Mouse (Mus musculus) neural tube, embryonic 10.5 days (tissue): Measurements from ENCODE around the gene Swsap1.

Experiments
- DNase-seq: peaks from one replicate; pipeline ENCODE4 v3.0.0-alpha.2; 2017; ENCODE audit warnings: low spot score; ENCODE audit errors: extremely low spot score

Swsap1 gene

DNA sequence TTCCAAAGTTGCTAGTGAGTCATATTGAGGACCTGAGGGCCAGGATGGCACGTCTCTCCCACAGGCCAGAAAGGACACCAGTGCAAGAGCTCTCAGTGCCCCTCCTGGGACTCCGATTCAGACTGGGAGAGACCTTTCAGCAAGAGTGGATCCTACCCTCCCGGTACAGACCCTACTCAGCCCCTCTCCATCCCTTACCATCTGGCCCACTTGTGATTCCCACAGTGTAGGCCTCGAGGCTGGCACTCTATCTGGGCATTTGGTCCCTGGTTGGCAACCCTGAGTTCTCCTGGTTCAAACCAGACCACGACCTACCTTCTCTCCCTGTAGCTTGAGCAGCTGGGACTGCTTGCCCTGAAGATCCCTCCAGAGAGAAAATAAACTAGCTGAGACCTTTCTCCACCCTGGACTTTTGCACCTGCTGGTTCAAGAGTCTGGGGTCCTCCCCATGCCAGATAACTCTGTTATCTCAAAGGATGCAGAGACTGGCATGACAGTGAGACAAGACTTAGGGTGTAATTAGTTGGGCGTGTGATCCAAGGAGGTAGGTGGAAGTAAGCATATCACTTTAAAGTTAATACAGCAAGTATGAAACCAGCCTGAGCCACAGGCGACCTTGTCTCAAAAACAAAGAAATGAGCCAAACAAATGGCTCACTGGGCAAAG, 20.0 kb upstream of the Swsap1 start:
- no peak for DNase-seq

DNA sequence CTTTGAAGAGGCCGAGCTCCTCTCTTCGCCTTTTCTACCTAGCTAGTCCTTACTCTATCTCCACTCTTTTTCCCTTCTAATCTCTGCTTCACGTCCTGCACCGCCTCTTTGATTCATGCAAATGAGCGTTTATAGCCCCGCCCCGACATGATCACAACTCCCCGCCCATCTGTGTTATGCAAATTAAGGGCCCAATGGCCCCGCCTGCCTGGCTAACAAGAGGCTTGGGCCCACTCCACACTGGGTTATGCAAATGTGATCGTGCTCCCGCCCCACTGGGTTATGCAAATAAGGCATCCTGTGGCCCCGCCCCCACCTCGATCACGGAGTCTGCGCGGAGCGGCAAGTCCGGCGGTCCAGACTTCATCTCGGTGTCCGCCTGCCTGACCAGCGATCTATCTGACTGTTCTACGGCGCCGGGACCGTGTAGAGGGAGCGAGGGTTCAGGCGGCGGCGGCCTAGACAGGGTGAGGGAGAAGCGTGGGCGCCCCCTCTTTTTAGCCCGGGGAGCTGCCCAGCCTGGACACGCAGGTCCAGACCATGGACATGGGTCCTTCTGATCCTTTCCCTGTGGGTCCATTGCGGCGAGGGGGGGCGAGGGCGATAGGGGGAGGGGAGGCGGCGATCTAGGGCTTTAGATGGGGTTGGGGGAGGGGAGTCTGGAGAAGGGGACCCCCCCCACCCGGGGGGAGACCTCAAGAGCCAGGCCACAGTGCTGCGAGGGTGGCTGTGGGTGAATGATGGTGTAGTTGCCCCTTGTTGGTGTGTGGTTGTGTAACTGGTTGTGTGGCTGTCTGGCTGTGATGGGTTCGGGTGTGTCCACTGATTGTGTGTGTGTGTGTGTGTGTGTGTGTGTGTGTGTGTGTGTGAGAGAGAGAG, 18.6 kb upstream of the Swsap1 start, which contains the start of gene Plppr2:
Plppr2 (plus strand) TSS at position 342 of the 879 bp plus-strand sequence.
- DNase-seq: peak; percentile 96

GRCm38 (mm10) chr9:21937711-21938175, 17.8 kb upstream of the Swsap1 start:
- DNase-seq: no peak

- DNase-seq: no peak
These were observed 17.2 kb upstream of the Swsap1 start for GRCm38 (mm10) chr9:21938234-21938855.

GRCm38 (mm10) chr9:21943046-21943445, 12.5 kb upstream of the Swsap1 start:
- DNase-seq: no peak

DNA sequence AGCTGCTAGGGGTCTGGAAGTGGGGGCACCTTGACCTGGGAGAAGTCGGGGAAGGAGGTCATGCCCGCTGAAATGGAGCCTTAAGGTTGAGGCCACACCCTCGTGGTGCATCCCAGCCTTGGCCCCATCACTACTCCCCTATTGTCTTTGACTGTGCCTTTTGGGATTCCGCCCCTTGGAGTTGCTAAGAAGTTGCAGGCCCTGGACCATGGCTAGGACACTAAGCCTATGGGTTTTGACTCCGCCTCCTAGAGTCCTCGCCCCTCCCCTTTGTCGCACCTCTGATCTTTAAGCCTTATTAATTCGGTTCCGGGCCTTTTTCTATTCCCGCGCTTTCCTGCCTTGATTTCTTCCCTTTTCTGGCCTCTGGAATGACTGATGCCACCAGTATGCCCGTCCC, 11.9 kb upstream of the Swsap1 start:
- no peak for DNase-seq

DNA sequence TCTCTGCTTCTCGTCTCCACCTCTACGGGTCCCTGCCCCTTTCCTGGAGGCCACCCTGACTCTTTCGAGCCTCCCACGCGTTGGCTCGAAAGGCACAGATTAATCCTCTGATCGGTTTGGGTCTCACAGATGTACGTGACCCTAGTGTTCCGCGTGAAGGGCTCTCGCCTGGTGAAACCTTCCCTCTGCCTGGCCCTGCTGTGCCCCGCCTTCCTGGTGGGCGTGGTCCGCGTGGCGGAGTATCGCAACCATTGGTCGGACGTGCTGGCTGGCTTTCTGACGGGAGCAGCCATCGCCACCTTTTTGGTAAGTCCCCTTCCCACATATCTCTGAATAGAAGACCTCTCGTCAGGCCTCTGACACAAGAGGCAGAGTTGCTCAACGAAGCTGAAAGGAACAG, 11.3 kb upstream of the Swsap1 start:
- peak; percentile 29 for DNase-seq

DNA sequence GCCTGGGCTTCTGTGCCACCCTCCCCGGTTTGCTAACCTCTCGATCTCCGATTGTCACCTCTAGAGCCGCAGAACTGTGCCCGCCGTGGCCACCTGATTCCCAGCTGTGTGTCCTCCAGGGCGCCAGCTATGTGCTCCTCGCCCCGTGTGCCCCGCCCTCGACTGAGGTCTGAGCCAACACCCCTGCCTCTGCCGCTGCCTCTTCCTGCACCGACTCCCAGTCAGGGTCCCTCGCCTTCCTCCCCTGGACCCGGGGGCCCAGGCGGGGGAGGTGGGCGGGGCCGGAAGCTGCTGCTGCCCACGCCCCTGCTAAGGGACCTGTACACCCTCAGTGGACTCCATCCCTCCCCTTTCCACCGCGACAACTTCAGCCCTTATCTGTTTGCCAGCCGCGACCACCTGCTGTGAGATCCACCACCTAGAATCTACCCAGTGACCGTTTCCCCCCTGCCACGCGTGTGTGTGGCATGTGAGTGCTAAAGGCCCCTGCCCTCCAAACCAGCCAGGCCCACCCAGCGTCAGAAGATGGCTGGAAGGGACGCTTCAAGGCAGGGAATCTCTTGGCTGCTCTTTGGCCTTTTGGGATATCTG, 7.9 kb upstream of the Swsap1 start:
- no peak for DNase-seq

DNA sequence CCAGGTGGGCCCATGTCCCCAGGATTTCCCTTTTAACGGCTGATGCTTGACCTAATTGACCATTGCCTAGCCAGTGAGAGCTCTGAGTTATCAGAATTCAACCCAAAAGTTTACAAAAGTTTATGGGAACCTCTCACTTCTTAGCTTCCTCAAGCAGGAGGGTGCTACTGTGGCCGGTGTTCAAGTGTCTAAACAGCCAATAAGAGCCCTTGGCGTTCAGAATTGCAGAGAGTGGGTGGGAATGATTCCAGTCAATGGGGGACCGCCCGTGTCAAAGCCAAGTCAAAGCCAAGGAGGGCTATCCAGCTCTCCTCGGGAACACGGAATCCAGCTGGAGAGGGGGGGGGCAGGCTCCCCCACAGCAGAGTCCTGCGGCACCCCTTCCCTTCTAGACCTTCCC, 7.4 kb upstream of the Swsap1 start:
- no peak for DNase-seq

DNA sequence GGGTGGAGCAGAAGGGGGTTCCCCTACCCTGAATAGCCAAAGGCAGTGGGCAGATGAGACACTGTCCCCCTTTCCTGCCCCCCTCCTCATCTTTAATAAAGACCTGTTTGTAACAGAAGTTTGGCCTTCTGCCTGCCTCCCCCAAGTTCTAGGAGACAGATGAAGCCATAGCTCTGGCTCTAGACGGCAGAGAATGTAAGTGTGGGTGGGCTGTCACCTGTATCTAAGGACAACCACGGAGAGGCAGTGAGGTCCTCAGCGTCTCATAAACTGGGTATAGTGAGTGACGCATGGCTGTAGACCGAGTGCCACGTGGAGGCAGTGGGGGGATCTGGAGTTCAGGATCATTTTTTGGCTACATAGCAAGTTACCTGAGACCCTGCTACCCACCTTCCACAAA, 6.8 kb upstream of the Swsap1 start:
- DNase-seq: no peak

- peak; percentile 89 for DNase-seq
These were observed 5.2 kb upstream of the Swsap1 start for GRCm38 (mm10) chr9:21950322-21950721.

GRCm38 (mm10) chr9:21951977-21952376, 3.6 kb upstream of the Swsap1 start:
- DNase-seq: no peak

DNA sequence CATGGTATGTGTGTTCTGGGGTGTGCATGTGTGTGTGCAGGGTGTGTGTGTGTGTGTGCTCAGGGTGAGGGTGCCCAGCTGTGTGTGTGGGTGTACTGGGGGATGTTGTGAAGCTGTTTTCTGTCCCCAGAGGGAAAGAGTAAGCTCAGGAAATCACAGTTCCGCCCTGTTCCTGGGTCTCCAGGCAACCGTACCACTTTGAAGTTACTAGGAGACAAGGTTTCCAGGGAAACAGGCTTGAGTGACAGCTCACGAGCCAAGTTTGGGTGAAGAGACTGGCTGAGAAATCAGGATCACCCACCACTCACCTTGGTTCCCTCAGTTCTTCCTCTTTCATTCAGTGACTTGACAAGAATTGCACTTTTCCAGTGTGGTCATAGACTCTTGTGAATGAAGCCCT, 2.0 kb upstream of the Swsap1 start:
- DNase-seq: no peak

DNA sequence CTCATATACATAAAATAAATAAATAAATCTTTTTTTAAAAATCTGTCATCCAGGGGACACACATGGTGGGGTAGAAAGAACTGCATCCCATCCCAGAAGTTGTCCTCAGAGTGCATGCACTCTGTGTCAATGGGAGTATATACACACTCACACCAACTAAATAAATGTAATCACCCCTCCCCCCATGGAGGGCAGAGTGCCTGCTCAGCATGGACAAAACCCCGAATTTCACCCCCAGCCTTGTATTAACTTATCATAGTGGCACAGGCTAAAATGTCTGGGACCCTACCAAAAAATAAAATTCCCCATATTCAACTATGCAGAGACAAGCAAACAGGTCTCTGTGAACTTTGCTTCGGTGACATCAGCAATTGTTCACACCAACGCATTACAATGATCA, 920 bp upstream of the Swsap1 start:
- no peak for DNase-seq

- no peak for DNase-seq
These were observed 358 bp upstream of the Swsap1 start for GRCm38 (mm10) chr9:21955225-21955569.

- no peak for DNase-seq
These were observed 2.8 kb downstream of the Swsap1 start for GRCm38 (mm10) chr9:21958372-21958771.

- no peak for DNase-seq
These were observed 3.7 kb downstream of the Swsap1 start for GRCm38 (mm10) chr9:21959244-21959643.

- DNase-seq: no peak
These were observed 4.6 kb downstream of the Swsap1 start for GRCm38 (mm10) chr9:21960135-21960534.

- peak; percentile 27 for DNase-seq
These were observed 5.1 kb downstream of the Swsap1 start for GRCm38 (mm10) chr9:21960558-21961208.

DNA sequence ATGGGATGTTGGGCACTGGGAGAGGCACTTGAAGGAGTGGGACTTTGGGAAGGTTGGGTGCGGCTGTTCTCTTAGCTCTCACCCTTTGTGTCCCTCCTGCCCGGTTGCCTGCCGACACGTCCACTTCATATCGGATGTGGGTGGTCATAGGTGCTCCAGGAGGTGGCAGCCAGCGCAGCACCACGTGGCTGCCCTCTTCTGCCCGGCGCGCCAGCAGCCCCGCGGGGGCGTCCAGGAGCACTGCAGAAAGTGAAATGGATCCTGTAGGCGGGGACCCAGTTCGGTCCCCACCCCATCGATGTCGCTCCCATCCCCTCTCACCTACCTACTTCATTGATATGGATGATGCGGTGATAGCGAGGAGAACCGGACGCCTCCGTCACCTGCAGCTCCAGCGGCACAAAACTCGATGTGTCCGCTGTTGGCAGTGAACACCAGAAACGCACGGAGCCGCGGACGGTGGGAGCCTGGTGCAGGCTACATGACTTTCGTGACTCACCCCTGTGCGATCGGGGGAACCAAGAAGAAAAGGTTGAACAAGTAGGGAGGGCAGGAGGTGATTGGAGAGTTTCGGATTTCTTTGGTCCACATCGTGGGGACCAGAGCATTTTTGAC, 5.9 kb downstream of the Swsap1 start:
- peak; percentile 21 for DNase-seq

DNA sequence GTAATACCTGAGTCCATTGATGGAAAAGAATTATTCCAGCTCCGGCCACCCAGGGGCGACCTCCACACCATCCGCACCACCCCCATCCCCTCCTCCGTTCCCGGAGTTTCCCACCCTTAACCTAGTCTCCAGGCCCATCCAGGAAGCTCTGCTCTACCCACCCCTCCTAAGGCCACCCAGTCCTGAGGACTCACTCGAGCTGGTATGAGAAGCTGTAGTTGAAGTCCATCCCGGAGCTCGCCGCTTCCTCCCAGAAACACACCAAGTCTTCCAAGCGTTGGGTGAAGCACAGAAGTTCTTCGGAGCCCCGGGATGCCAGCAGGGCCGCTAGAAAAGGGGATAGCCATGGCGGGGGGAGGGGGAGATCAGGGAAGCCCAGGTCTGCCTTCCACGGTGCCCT, 6.5 kb downstream of the Swsap1 start:
- peak; percentile 37 for DNase-seq
